Mouse (Mus musculus) splenic B cell, adult 2 months (primary cell): ENCODE results near the gene Agbl4.
A peak's percentile ranks its signal among the peaks of the same experiment; 100 is the strongest.

Experiments
- DNase-seq: peaks from one replicate; pipeline ENCODE4 v3.0.0-alpha.2; 2011; ENCODE audit warnings: low read depth, low spot score
- H3K27me3 ChIP-seq: 2 replicates; pipeline ENCODE4 v1.6.1; 2012; ENCODE audit warnings: mild to moderate bottlenecking, low read length, moderate library complexity, mixed read lengths; ENCODE audit not compliant: control insufficient read depth, poor library complexity, insufficient read depth, severe bottlenecking
- H3K36me3 ChIP-seq: 2 replicates; pipeline ENCODE4 v1.6.1; 2012; ENCODE audit warnings: mild to moderate bottlenecking, low read length, moderate library complexity, mixed read lengths; ENCODE audit not compliant: control insufficient read depth, poor library complexity, insufficient read depth, severe bottlenecking

The Agbl4 gene

DNA sequence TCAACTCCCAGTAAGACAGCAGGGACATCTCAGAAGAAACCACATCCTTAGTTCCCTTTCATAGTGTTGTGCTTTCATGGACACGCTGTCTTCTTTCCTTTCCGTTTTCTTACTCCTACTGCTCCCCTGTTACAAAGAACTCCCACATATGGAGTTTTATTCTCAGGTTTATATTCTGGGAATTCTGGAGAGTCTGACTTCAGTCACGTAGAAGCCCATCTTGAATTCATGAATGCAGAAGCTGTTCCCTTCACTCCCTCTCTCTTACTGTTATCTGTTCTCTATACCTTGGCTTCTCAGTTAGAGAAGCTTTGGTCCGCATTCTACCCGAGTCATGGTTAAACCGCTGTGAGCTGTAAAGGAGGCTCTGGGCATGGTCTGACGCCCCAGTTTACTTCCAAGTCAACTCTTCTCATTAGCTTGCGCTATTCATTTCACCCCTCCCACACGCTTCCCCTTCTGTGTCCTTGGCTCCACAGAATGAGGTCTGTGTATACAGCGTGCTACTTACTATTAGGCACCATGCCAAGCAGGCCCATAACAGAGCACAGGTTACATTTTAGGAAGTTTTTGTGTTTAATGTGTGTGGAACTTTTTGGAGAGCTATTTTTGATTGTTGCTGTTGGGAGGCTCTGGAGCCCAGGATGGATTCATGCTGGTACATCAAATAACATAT lies 1186.2 kb downstream of the Agbl4 start:
- no peaks in the 10 kb centered on the region for H3K27me3 ChIP-seq
- no peak for DNase-seq
- H3K36me3 ChIP-seq, result no peaks in the 10 kb centered on the region

DNA sequence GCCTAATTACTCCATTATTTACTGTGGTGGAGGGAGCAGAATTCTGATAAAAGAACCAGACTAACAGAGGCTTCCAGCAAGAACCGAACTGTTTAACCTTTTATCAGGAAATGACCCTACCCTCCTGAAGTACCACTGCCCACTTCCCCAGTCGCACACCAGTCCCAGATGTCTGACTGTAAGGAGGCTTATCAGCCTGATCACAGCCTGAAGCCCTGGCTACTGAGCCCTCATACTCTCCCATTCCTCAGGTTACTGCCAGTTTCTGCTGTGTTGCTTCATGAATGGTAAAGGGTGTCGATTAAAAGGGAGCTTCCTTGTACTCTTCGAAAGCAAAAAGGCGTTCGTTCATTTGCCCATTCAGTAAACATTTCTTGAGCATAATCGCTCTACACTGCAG lies 1186.8 kb downstream of the Agbl4 start:
- Histone ChIP-seq H3K27me3 (no peaks in the 10 kb centered on the region), H3K36me3 (no peaks in the 10 kb centered on the region)
- DNase-seq, result no peak

DNA sequence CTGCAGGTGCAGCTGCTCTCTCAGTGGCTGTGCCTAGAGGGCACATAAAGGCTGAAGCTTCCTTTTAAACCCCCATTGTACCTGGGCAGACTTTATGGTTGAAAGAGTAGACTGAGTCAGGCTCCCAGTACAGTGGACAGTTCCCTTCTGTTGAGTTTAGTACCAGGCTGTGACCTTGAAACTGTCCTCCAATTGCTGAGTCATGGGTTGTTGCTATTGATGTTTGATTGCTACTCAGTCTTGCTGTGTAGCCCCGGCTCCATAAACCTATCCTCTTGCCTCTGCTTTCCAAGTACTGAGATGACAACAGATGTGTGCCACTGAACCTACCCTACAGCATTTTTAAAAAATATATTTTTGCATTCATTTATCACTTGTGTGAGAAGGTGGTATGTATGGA lies 1190.8 kb downstream of the Agbl4 start:
- Histone ChIP-seq H3K27me3 (no peaks in the 10 kb centered on the region), H3K36me3 (no peaks in the 10 kb centered on the region)
- DNase-seq, result no peak

DNA sequence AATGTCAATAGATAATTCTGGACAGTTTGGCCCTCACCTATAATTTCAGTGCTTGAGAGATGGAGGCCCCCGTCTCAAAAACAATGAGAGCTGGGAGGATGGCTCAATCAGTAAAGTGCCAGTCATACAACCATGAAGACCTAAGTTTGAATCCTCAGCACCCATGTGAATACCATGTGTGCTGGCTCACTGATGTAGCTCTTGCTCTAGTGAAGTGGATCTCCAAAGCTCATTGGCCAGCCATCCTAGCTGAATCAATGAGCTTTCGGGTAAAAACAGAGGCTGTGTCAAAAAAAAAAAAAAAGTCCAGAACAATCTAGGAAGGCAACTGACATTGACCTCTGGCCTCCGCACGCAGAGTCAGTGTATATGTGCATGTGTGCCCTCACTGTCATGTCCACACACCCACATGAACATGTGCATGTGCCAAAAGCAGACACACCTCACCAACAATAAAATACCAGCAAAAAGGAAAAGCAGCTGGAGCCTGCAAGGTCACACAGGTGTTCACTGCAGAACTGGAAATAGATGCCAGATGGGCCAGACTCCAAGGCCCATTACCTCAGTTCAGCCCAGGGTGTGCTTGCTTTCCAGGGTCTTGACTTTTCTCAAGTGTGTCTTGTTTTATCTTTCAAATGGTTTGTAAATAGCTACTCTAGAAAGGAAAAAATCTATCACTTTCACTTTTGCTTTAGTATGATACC lies 1192.2 kb downstream of the Agbl4 start:
- DNase-seq, result no peak
- no peaks in the 10 kb centered on the region for H3K27me3 ChIP-seq
- no peaks in the 10 kb centered on the region for H3K36me3 ChIP-seq

DNA sequence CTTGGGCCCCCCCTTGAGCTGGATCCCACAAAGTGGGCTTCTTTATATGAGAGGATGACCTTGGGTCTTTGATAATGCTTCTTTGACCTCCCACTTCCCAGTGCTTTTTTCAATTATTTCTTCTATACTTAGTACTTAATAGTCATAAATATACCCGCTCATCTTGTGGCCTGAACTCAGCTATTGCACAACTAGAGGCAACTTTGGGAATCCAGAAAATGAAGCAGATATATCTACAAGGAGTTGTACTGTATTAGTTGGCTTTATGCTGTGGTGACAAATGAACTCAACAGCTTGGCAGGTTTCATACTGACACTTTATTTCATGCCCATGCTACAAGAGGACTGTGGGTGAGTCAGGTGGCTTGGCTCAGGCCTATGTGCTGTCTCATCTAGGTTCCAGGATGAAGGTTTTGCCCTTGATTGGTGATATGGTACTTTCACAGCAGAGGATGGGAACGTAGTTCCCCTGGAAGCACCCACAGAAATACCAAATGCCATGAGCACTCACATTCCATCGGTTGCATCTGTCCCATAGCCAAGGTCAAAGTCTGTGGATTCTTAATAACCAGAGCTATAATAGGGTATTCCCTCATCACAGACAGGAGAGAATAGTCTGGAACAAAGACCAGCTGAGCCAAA lies 1197.3 kb downstream of the Agbl4 start:
- DNase-seq, result no peak
- no peaks in the 10 kb centered on the region for H3K36me3 ChIP-seq
- H3K27me3 ChIP-seq, result no peaks in the 10 kb centered on the region

DNA sequence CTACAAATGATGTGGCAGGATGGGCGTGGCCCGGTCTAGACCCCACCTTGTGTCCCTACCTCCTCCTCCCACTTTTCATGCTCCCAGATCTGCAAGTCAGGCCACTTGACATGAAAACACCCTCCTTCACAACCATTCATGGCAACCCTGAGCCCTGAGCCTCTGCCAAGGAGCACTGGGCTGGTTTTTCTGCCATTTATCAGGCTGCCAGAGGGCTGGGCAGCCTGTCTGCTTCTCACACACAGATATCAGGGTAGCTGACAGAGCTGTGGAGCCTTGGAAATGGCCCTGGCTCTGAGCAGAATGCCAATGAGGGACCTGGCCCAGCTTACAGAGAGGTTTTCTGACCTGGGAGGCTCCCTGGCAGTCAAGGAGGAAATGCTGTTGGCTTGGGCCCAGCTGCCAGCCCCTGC lies 1199.8 kb downstream of the Agbl4 start:
- H3K36me3 ChIP-seq, result no peaks in the 10 kb centered on the region
- no peaks in the 10 kb centered on the region for H3K27me3 ChIP-seq
- no peak for DNase-seq

DNA sequence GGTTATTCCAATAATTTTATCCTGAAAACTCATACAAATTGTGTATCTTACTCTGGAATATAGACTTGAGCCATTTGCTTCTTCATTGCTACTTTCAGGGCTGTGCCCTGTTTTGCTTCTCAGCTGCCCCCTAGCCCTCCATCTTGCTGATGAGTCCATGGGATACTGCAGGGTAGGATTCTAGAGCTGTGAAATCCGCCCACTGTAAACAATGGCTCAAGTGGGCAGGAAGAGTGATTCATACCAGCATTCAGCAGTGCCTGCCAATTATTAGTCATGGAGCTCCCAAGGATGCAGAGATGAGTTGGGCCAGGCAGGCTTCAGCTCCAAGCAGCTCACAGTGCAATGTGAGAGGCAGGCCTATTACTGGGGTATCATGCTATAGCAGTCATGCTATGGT lies 1200.5 kb downstream of the Agbl4 start:
- DNase-seq, result no peak
- H3K27me3 ChIP-seq, result no peaks in the 10 kb centered on the region
- no peaks in the 10 kb centered on the region for H3K36me3 ChIP-seq

DNA sequence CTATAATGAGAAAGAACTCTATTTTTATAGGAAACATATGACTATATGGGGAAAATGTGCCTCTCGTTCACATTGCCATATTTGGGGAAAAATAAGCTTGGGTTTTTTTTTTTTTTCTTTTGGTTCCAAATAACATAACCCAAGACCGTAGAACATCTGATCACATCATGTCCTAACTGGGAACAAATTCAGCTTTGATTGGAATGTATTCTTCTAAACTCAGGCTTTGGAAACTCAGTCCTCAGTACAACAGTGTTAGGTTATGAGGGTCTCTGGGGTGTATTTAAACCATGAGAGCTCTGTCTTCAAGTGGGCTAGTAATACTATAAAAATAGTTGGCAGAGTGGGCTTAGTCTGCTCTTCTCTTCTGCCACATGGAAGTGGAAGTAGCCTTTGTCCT lies 1205.7 kb downstream of the Agbl4 start:
- no peak for DNase-seq
- no peaks in the 10 kb centered on the region for H3K27me3 ChIP-seq
- H3K36me3 ChIP-seq, result no peaks in the 10 kb centered on the region

DNA sequence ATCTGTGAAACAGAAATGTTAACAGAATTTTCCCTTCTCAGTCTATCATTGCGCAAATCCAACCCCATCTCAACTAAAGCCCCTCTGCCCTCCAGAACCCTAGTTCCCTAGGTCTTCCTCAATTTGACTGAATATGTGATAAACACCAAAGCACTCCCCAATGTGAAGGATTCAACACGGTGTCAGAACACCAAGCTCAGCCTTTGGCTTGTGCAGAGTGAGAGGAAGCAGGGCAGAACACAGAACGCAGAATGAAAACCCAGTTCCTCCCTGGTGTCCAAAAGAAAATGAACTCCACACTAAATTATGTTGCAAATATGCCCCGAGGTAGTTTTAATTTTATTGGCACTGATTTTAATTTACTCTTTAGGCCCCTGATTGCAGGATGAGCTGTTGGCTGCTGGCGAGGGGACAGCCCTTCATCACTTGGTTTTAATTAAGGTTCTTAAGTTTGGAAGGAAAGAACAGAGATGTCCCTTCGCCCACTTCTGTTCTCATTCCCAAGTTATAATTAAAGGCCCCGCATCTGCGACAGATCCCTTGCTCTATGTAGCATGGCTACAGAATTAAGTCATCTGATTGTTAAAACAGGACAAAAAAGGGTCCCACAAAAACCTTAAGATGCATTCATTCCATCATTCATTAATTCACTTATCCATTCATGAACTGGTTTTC lies 1210.5 kb downstream of the Agbl4 start:
- no peaks in the 10 kb centered on the region for H3K36me3 ChIP-seq
- H3K27me3 ChIP-seq, result no peaks in the 10 kb centered on the region
- no peak for DNase-seq

DNA sequence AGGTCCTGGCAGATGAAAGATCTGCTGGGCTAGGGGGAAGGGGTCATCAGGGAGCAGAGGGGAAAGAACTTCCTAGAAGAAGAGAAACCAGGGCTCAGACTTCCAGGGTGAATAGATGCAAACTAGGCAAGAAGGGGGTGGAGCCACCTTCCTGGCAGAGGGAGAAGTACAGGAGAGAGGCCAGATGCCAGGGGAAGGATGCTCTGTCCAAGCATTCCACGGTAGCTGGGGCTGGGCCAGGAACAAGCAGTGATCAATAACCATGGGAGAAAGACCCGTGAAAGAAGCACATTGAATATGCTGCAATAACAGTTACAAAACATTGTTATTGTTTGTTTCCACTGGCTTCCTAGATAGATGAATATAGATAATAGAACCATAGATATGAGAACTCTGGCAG lies 1224.4 kb downstream of the Agbl4 start:
- H3K36me3 ChIP-seq, result no peaks in the 10 kb centered on the region
- H3K27me3 ChIP-seq, result no peaks in the 10 kb centered on the region
- no peak for DNase-seq

DNA sequence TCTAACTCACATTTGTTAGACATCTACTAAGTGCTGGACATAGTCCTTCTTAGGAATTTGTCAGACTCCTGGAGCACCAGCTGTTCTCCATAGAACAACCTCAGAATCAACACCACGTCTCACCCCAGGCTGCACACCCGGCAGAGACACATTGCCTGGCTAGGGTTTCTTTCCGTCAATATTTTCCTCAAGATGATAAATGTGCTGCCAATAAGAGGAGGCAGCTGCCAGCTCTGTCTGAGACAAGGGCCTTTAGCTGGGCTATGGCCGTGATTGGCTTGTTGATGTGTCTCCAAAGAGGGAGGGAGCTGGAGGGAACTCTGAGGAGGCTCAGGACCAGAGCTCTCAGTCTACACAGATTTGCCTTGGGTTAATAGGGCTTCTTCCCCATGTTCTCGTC lies 1227.5 kb downstream of the Agbl4 start:
- DNase-seq, result no peak
- H3K27me3 ChIP-seq, result no peaks in the 10 kb centered on the region; the same call in 1 of the 2 replicates
- H3K36me3 ChIP-seq, result no peaks in the 10 kb centered on the region

DNA sequence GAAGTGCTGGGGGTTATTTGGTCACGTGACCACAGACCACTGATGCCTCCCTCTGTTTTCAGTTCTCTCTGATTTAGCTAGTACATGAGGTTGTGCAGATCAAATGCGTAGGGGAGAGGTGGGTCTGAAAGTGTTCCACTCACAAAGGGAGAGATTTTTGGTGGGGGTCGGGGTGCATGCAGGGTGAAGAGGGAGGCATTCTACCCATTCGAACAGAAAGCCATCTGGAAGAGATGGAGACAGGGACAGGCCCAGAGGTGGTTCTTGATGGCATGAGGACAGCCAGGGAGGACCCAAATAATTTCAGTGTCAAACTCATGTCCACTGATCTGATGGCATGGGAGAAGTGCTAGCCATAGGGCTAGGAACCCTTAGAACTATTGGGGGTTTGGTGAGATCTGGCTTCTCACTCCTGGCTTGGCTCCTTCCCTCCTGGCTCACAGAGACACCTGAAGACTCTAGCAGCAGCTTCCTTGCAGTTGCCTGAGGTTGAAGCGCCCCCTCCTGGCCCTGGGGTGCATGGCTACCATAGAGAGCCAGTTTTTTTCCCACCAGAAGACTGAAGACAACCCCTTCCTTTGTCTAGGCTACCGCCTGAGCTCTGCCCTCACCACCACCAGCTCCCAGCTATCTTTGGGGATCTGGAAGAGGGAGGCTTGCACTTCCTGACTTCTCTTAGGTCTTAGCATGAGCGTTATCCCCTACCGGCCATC lies 1228.8 kb downstream of the Agbl4 start:
- DNase-seq, result peak; percentile 60
- Histone ChIP-seq H3K36me3 (no peaks in the 10 kb centered on the region), H3K27me3 (no peaks in the 10 kb centered on the region; the same call in 1 of the 2 replicates)

DNA sequence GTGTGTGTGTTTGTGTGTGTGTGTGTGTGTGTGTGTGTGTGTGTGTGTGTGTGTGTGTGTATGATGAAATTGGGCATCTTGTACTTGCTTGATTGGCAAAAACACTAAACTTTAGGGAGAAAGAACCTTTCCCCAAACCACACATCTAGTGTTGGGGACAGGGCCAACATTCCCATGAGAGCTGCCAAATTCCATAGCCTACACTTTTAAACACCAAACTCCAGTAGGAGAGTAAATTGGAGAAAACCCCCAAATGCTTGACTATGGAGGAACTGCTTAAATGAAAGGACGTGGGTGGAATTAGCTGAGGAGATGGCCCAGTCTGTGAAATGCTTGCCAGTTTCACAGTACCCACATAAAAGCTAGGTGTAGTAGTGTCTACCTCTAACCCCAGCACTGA lies 1235.2 kb downstream of the Agbl4 start:
- DNase-seq, result no peak
- Histone ChIP-seq H3K27me3 (no peaks in the 10 kb centered on the region), H3K36me3 (no peaks in the 10 kb centered on the region)

DNA sequence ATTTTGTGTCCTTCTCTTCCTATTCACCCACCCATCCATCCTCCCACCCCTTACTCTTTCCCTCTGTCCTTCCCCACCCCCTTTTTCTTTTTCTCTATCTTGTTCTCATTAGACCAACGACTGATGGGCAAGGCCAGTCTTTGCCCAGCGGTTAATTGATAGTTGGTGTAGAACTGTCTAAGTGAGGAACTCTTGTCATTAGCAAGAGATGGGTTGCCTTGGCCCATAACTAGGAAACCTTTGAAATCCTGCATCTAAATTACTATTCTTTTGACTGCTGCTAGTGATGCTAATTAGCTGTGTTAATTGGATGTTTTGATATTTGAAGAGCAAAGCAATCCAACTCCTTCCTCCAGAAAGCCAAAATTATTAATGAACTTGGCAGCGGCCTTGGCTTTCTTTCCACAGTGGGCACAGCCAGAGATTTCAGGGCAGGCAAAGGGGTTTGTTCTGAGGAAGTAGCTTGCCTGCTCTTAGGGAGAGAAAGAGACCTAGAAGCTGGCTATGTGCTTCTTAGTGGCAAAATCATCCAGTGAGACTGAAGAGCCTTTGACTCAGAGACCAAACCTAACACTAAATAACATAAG lies 1238.2 kb downstream of the Agbl4 start:
- Histone ChIP-seq H3K36me3 (no peaks in the 10 kb centered on the region), H3K27me3 (no peaks in the 10 kb centered on the region)
- DNase-seq, result no peak
